Mouse (Mus musculus) forebrain, embryonic 13.5 days (tissue): ENCODE measurements at regions not wholly inside any gene's neighbourhood (a gene's known extent, or its start where the extent isn't known, plus 50 kb on each side); places are given as distances from the start of the nearest gene placed in this dataset.
A peak's percentile ranks its signal among the peaks of the same experiment; 100 is the strongest.

Experiments used
- ATAC-seq: fragments of 200-750 bp; cut with Nextera tagmentation; 2 replicates; pipeline ENCODE4 v1.8.0; 2017
- H3K27ac ChIP-seq: fragments of 300-500 bp; sonication (generic); 2 replicates; pipeline ENCODE4 v1.5.1; 2015; ENCODE audit warnings: inconsistent platforms, mild to moderate bottlenecking, moderate library complexity
- H3K27me3 ChIP-seq: fragments of 300-500 bp; sonication (generic); 2 replicates; pipeline ENCODE4 v1.6.1; 2015; ENCODE audit warnings: mild to moderate bottlenecking, inconsistent platforms
- H3K36me3 ChIP-seq: fragments of 300-500 bp; sonication (generic); 2 replicates; pipeline ENCODE4 v1.6.1; 2015; ENCODE audit warnings: mild to moderate bottlenecking, inconsistent platforms; ENCODE audit not compliant: poor library complexity, severe bottlenecking
- H3K4me1 ChIP-seq: fragments of 300-500 bp; sonication (generic); 2 replicates; pipeline ENCODE4 v1.6.1; 2015; ENCODE audit warnings: inconsistent platforms
- H3K4me2 ChIP-seq: fragments of 300-500 bp; sonication (generic); 2 replicates; pipeline ENCODE4 v1.6.1; 2015; ENCODE audit warnings: inconsistent platforms, mild to moderate bottlenecking, moderate library complexity
- H3K4me3 ChIP-seq: fragments of 300-500 bp; sonication (generic); 2 replicates; pipeline ENCODE4 v1.5.1; 2015; ENCODE audit warnings: mild to moderate bottlenecking, inconsistent platforms
- H3K9ac ChIP-seq: fragments of 300-500 bp; sonication (generic); 2 replicates; pipeline ENCODE4 v1.6.1; 2015; ENCODE audit warnings: mild to moderate bottlenecking, inconsistent platforms
- H3K9me3 ChIP-seq: fragments of 300-500 bp; sonication (generic); replicated peaks from 2 replicates; pipeline ENCODE4 v1.6.1; 2016; ENCODE audit warnings: inconsistent platforms
- whole genome bisulfite sequencing: fragments of 180-500 bp; shearing (Covaris S2); methylation state at CpG from one replicate; pipeline ENCODE4 v1.1.7; 2015; 5-methylcytosine and 5-hydroxymethylcytosine counted together

GRCm38 (mm10) chr1:88594484-88595254 is 84.8 kb upstream of the Glrp1 start:
- Histone ChIP-seq H3K9me3 (no peaks in the 10 kb centered on the region), H3K27me3 (no peaks in the 10 kb centered on the region), H3K9ac (no peak overlapping the region), H3K36me3 (no peaks in the 10 kb centered on the region), H3K4me1 (peaks cover 31% of the 10 kb centered on the region), H3K27ac (peak overlapping the region; percentile 84), H3K4me3 (no peak overlapping the region), H3K4me2 (no peak overlapping the region; the same call in 1 of the 2 replicates)
- peak; percentile 89 for ATAC-seq
- WGBS, result 31% methylated on average over 9 of the region's 9 CpGs

DNA sequence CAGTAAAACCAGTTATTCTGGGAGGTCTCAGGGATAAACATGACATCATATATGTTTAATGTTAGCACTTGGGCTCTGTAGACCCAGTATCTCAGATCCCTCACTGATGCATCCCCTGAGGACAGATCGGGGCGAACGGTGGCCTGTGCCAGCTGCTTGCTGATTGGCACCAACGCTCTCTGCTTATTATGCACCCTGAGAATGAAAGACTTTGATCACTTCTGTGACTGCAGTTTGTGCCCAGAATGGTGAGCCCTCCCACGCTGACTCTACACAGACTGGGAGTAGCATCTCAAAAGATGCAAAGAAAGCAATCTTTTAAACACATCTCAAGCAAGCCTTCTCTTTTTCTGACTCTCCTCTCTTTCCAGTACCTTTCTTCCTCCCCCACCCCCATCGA is 82.2 kb upstream of the Glrp1 start:
- H3K9ac ChIP-seq, result no peak overlapping the region
- H3K9me3 ChIP-seq, result no peaks in the 10 kb centered on the region
- no peak overlapping the region for H3K4me2 ChIP-seq
- peak; percentile 43 for ATAC-seq
- 52% methylated on average over 6 of the region's 6 CpGs for WGBS
- no peaks in the 10 kb centered on the region for H3K27me3 ChIP-seq
- peaks cover 31% of the 10 kb centered on the region for H3K4me1 ChIP-seq
- no peak overlapping the region for H3K4me3 ChIP-seq
- 0 out of 2 replicates have a peak overlapping the region, but pooled peaks have one; percentile 25 for H3K27ac ChIP-seq
- H3K36me3 ChIP-seq, result no peaks in the 10 kb centered on the region

- Histone ChIP-seq H3K27ac (no peak overlapping the region), H3K9ac (no peak overlapping the region), H3K36me3 (no peaks in the 10 kb centered on the region), H3K27me3 (no peaks in the 10 kb centered on the region), H3K9me3 (no peaks in the 10 kb centered on the region), H3K4me3 (no peak overlapping the region), H3K4me2 (no peak overlapping the region), H3K4me1 (peaks cover 31% of the 10 kb centered on the region)
- 84% methylated on average over 9 of the region's 9 CpGs for WGBS
- no peak for ATAC-seq
These were observed 81.0 kb upstream of the Glrp1 start for GRCm38 (mm10) chr1:88590802-88591380.

- ATAC-seq, result no peak
- no peak overlapping the region for H3K4me2 ChIP-seq
These were observed 78.9 kb upstream of the Glrp1 start for GRCm38 (mm10) chr1:88588747-88589146.

GRCm38 (mm10) chr1:88586823-88587820 is 77.3 kb upstream of the Glrp1 start:
- H3K4me3 ChIP-seq, result no peak overlapping the region

More at GRCm38 (mm10) chr1:88588747-88589146, 78.9 kb upstream of the Glrp1 start:
- H3K27me3 ChIP-seq, result no peaks in the 10 kb centered on the region
- no peak overlapping the region for H3K4me3 ChIP-seq
- H3K36me3 ChIP-seq, result no peaks in the 10 kb centered on the region
- no peak overlapping the region for H3K9ac ChIP-seq
- WGBS, result 88% methylated on average over 1 of the region's 1 CpGs
- H3K27ac ChIP-seq, result no peak overlapping the region
- peaks cover 14% of the 10 kb centered on the region for H3K4me1 ChIP-seq
- no peaks in the 10 kb centered on the region for H3K9me3 ChIP-seq

DNA sequence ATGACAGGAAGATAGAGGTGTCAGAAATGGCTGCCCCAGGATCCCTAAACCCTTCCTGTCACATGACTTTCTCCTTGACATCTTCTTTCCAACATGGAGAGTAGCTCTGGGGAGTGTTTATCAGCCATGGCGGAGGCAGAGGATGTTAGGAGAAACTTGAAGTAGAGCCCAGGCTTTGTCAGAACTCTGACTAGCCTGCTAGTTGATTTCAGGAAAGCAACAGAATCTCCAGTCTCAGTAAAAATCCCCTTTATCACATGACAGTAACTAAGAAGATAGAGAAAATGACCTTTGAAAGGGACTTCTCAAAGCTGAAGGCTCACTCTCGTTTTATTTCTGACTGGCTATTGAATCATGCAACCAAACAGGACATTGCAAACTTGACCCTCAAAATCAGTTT is 76.3 kb upstream of the Glrp1 start:
- WGBS, result 81% methylated on average over 2 of the region's 2 CpGs
- no peak overlapping the region for H3K27ac ChIP-seq
- ATAC-seq, result no peak
- no peak overlapping the region for H3K9ac ChIP-seq
- H3K4me2 ChIP-seq, result no peak overlapping the region
- no peaks in the 10 kb centered on the region for H3K27me3 ChIP-seq
- H3K4me3 ChIP-seq, result no peak overlapping the region
- H3K9me3 ChIP-seq, result no peaks in the 10 kb centered on the region
- H3K4me1 ChIP-seq, result no peaks in the 10 kb centered on the region
- H3K36me3 ChIP-seq, result no peaks in the 10 kb centered on the region

More at GRCm38 (mm10) chr1:88586823-88587820, 77.3 kb upstream of the Glrp1 start:
- Histone ChIP-seq H3K9ac (no peak overlapping the region), H3K4me1 (peaks cover 6% of the 10 kb centered on the region), H3K36me3 (no peaks in the 10 kb centered on the region), H3K27ac (no peak overlapping the region), H3K4me2 (no peak overlapping the region), H3K27me3 (no peaks in the 10 kb centered on the region), H3K9me3 (no peaks in the 10 kb centered on the region)
- no peak for ATAC-seq
- WGBS, result 88% methylated on average over 13 of the region's 13 CpGs

- ATAC-seq, result no peak
- 62% methylated on average over 5 of the region's 5 CpGs for WGBS
- no peak overlapping the region for H3K9ac ChIP-seq
These were observed 74.7 kb upstream of the Glrp1 start for GRCm38 (mm10) chr1:88584515-88585033.

DNA sequence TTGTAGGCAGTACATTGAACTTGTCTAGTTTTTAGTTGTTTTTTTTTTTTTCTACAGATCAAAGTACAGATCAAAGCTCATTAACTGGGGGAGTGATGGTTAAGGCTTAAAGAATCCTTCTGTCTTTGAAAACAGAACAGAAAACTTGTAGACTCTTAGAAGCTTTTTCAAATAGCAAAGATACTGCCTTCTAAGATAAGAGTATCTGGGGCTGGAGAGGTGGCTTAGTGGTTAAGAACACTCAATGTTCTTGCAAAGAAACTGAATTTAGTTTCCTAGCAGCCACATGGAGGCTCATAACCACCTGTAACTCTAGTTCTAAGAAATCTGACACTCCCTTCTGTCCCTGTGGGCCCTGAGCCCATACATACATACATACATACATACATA is 68.4 kb upstream of the Glrp1 start:
- peaks cover 2% of the 10 kb centered on the region; the same call in 1 of the 2 replicates for H3K27me3 ChIP-seq
- ATAC-seq, result no peak
- no peaks in the 10 kb centered on the region for H3K36me3 ChIP-seq
- no peak overlapping the region for H3K9ac ChIP-seq
- H3K4me3 ChIP-seq, result no peak overlapping the region
- H3K27ac ChIP-seq, result no peak overlapping the region
- H3K4me1 ChIP-seq, result no peaks in the 10 kb centered on the region
- H3K4me2 ChIP-seq, result no peak overlapping the region
- H3K9me3 ChIP-seq, result no peaks in the 10 kb centered on the region

More at GRCm38 (mm10) chr1:88584515-88585033, 74.7 kb upstream of the Glrp1 start:
- no peaks in the 10 kb centered on the region for H3K4me1 ChIP-seq
- H3K9me3 ChIP-seq, result no peaks in the 10 kb centered on the region
- H3K36me3 ChIP-seq, result no peaks in the 10 kb centered on the region
- no peak overlapping the region for H3K27ac ChIP-seq
- H3K4me2 ChIP-seq, result no peak overlapping the region
- no peak overlapping the region for H3K4me3 ChIP-seq
- no peaks in the 10 kb centered on the region for H3K27me3 ChIP-seq

- Histone ChIP-seq H3K27me3 (peaks cover 2% of the 10 kb centered on the region; the same call in 1 of the 2 replicates), H3K27ac (no peak overlapping the region), H3K4me3 (no peak overlapping the region), H3K4me2 (no peak overlapping the region), H3K36me3 (no peaks in the 10 kb centered on the region), H3K9me3 (no peaks in the 10 kb centered on the region), H3K9ac (no peak overlapping the region), H3K4me1 (no peaks in the 10 kb centered on the region)
- 17% methylated on average over 12 of the region's 12 CpGs for WGBS
- no peak for ATAC-seq
These were observed 67.8 kb upstream of the Glrp1 start for GRCm38 (mm10) chr1:88577498-88578230.

GRCm38 (mm10) chr1:88575917-88576669 is 66.2 kb upstream of the Glrp1 start:
- ATAC-seq, result no peak
- WGBS, result 77% methylated on average over 14 of the region's 14 CpGs

More at GRCm38 (mm10) chr1:88575917-88576669, 66.2 kb upstream of the Glrp1 start:
- no peaks in the 10 kb centered on the region for H3K36me3 ChIP-seq
- no peak overlapping the region for H3K27ac ChIP-seq
- no peaks in the 10 kb centered on the region for H3K4me1 ChIP-seq
- no peak overlapping the region for H3K9ac ChIP-seq
- H3K4me2 ChIP-seq, result no peak overlapping the region
- H3K9me3 ChIP-seq, result 0 out of 2 replicates have a peak, but pooled peaks cover 3% of the 10 kb centered on the region
- peaks cover 2% of the 10 kb centered on the region; the same call in 1 of the 2 replicates for H3K27me3 ChIP-seq
- no peak overlapping the region for H3K4me3 ChIP-seq
